Mouse (Mus musculus) spleen, adult 2 months (tissue): ENCODE results near the gene Gstm2. TPM values are rescaled to one million over a fixed set of nuclear protein-coding genes. Genes with fewer than 3 reads are reported as not detected.

Experiments used
- DNase-seq, 2 experiments: peaks; one replicate each; pipeline versions ENCODE4 v3.0.0 to v3.0.0-alpha.2; 2012 to 2021; ENCODE audit warnings: low spot score in 2 of 2, low read depth in 1 of 2
- H3K27ac ChIP-seq: fragments of 200-500 bp; 2 replicates; pipeline ENCODE4 v1.5.1; 2012; ENCODE audit warnings: low read length, inconsistent platforms; ENCODE audit not compliant: insufficient read depth
- H3K27me3 ChIP-seq: fragments of 200-500 bp; 2 replicates; pipeline ENCODE4 v1.6.1; 2012; ENCODE audit warnings: mild to moderate bottlenecking, moderate library complexity, low read length, inconsistent platforms; ENCODE audit not compliant: control insufficient read depth, insufficient read depth
- H3K36me3 ChIP-seq: fragments of 200-500 bp; 2 replicates; pipeline ENCODE4 v1.6.1; 2012; ENCODE audit warnings: mild to moderate bottlenecking, low read length, inconsistent platforms; ENCODE audit not compliant: control insufficient read depth, insufficient read depth
- H3K4me1 ChIP-seq: fragments of 200-500 bp; 2 replicates; pipeline ENCODE4 v1.6.1; 2011; ENCODE audit warnings: inconsistent platforms; ENCODE audit not compliant: control insufficient read depth, insufficient read depth, insufficient read length
- H3K4me3 ChIP-seq: fragments of 200-500 bp; 2 replicates; pipeline ENCODE4 v1.5.1; 2011; ENCODE audit warnings: mild to moderate bottlenecking, inconsistent platforms; ENCODE audit not compliant: insufficient read depth, insufficient read length; ENCODE audit errors: extremely low read depth
- CTCF ChIP-seq: fragments of 200-500 bp; IDR thresholded peaks from 2 replicates; pipeline ENCODE4 v1.5.1; 2011; ENCODE audit warnings: mild to moderate bottlenecking, inconsistent platforms; ENCODE audit not compliant: insufficient read depth, insufficient read length, insufficient replicate concordance; ENCODE audit errors: extremely low read depth
- POLR2A ChIP-seq: fragments of 200-500 bp; IDR thresholded peaks from 2 replicates; pipeline ENCODE4 v1.6.1; 2011; ENCODE audit warnings: low read depth, low read length, inconsistent platforms
- WGBS: fragments of 180-500 bp; shearing (Covaris S2); methylation state at CpG from one replicate; pipeline ENCODE4 v1.1.7; 2018; 5-methylcytosine and 5-hydroxymethylcytosine counted together
- polyA plus RNA-seq: library from polyadenylated mRNA; depleted of rRNA; stranded (reverse); fragments of >200 nt; gene quantifications from 2 replicates; pipeline ENCODE4 v1.2.3, GENCODE M21; 2012; rRNA removed

The Gstm2 gene
- polyA plus RNA-seq, 1 experiment, result 16.9 TPM

DNA sequence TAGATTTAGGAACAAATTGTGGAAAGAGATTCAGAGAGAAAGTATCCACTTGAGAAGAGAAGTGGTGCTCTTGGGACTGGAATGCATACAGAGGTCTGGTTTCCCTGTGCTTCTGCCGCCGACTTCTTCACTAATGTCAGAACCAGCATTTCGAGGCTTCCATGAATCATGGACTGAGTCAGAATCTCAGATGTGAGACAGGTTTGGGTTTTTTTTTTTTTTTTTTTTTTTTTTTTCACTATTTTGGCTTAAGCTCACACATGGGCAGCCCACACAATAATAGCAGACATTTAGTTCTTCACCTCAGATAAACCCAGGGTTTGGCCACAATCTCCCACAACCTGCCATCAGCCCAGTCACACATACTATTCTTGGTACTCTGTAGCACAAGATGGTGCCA lies 51.0 kb downstream of the Gstm2 start:
- WGBS, result 89% methylated on average over 3 of the region's 3 CpGs
- Histone ChIP-seq H3K4me3 (no peak overlapping the region), H3K4me1 (peaks cover 2% of the 10 kb centered on the region; the same call in 1 of the 2 replicates), H3K27ac (no peak overlapping the region), H3K27me3 (no peaks in the 10 kb centered on the region), H3K36me3 (no peaks in the 10 kb centered on the region)
- no peak for DNase-seq
- TF ChIP-seq CTCF, result no peak
- no peak for TF ChIP-seq POLR2A

DNA sequence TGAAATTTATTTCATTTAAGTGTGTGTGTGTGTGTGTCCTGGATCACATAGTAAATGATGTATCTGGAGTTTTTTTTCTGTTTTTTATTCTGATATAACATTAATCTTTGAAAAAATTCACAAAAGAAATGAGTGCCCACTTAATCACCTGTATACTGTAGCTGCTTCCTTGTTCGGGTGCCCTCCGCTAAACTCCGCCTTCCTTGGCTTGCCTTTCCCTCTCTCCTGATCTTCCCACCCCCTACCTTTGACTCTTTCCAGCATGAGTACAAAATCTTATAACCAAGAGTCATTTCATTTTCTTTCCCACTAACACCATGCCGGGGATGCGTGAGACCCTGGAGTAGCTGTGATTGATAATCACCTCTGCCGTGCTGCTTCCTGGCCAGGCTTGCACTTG lies 54.1 kb downstream of the Gstm2 start:
- no peak for DNase-seq
- WGBS, result 85% methylated on average over 6 of the region's 6 CpGs
- no peak overlapping the region for H3K27ac ChIP-seq
- no peaks in the 10 kb centered on the region for H3K27me3 ChIP-seq
- no peak for TF ChIP-seq POLR2A
- no peak for TF ChIP-seq CTCF
- no peaks in the 10 kb centered on the region for H3K36me3 ChIP-seq
- no peak overlapping the region for H3K4me3 ChIP-seq
- peaks cover 2% of the 10 kb centered on the region; the same call in 1 of the 2 replicates for H3K4me1 ChIP-seq

Other genes starting within 250 kb of the Gstm2 start
- gene Csf1, start 226.0 kb downstream of the Gstm2 start, polyA plus RNA-seq, result 46.3 and 50.4 TPM in 2 replicates
- 0.04 TPM in 1 of 2 replicates, not detected in the other for gene Eps8l3, start 109.2 kb downstream of the Gstm2 start, polyA plus RNA-seq
- 5.9 and 6.4 TPM in 2 replicates for gene Gstm5, start 90.6 kb downstream of the Gstm2 start, polyA plus RNA-seq
- 1.1 and 1.4 TPM in 2 replicates for gene Gstm7, start 54.6 kb downstream of the Gstm2 start, polyA plus RNA-seq
- 0.15 TPM in 1 of 2 replicates, not detected in the other for gene Gstm6, start 42.7 kb downstream of the Gstm2 start, polyA plus RNA-seq
- gene Gstm3, start 17.2 kb downstream of the Gstm2 start, polyA plus RNA-seq, result not detected in 2 replicates
- gene Gstm1, start 31.5 kb upstream of the Gstm2 start, polyA plus RNA-seq, result 82.6 and 98.9 TPM in 2 replicates
- 4.6 and 5.7 TPM in 2 replicates for gene Gstm4, start 58.4 kb upstream of the Gstm2 start, polyA plus RNA-seq
- 92.9 and 111 TPM in 2 replicates for gene Ampd2, start 100.2 kb upstream of the Gstm2 start, polyA plus RNA-seq
- gene Gnat2, start 106.3 kb upstream of the Gstm2 start, polyA plus RNA-seq, result 0.16 and 0.18 TPM in 2 replicates
- gene Gnai3, start 159.7 kb upstream of the Gstm2 start, polyA plus RNA-seq, result 11.3 and 11.6 TPM in 2 replicates
- gene Gpr61, start 168.4 kb upstream of the Gstm2 start, polyA plus RNA-seq, result 0.06 TPM in 1 of 2 replicates, not detected in the other
- gene Amigo1, start 199.9 kb upstream of the Gstm2 start, polyA plus RNA-seq, result 6.2 and 8.3 TPM in 2 replicates
- 12.7 and 13.8 TPM in 2 replicates for gene Cyb561d1, start 214.8 kb upstream of the Gstm2 start, polyA plus RNA-seq
- gene Atxn7l2, start 224.5 kb upstream of the Gstm2 start, polyA plus RNA-seq, result 8.2 and 11.5 TPM in 2 replicates
- gene Sypl2, start 240.2 kb upstream of the Gstm2 start, polyA plus RNA-seq, result 0.15 and 0.16 TPM in 2 replicates